Mouse (Mus musculus) embryonic fibroblast, embryonic 13.5 days (primary cell): ENCODE measurements around the gene Pigw.

Experiments used
- CTCF ChIP-seq: IDR thresholded peaks from 2 replicates; pipeline ENCODE4 v1.5.1; 2011; ENCODE audit warnings: mild to moderate bottlenecking, control low read depth, low read length, moderate library complexity, borderline replicate concordance; ENCODE audit not compliant: insufficient read depth
- POLR2A ChIP-seq: IDR thresholded peaks from 2 replicates; pipeline ENCODE4 v1.6.1; 2011; ENCODE audit warnings: low read depth, mild to moderate bottlenecking, control low read depth, low read length, moderate library complexity

- TF ChIP-seq CTCF (no peak), POLR2A (no peak)
Measured at GRCm38 (mm10) chr11:84889492-84889891, 9.4 kb upstream of the Pigw start.
